Mouse (Mus musculus) granulocyte monocyte progenitor cell, adult 5-6 weeks (primary cell): ENCODE data around the gene Kcnip1. TPM values are rescaled to one million over a fixed set of nuclear protein-coding genes. Genes with fewer than 3 reads are reported as not detected.

Experiments used
- ATAC-seq: replicated peaks from 2 replicates; pipeline ENCODE4 v1.8.0; 2016; ENCODE audit warnings: mild to moderate bottlenecking, moderate TSS enrichment, inconsistent platforms; ENCODE audit not compliant: poor library complexity, severe bottlenecking
- total RNA-seq, 2 experiments: library from RNA; stranded (forward) in 1 of 2; stranded (reverse) in 1 of 2; fragments of 200-712, 200-1000 nt in 1 of 2; fragments of >200 nt in 1 of 2; fragmentation: Nextera tagmentation in 1 of 2; gene quantifications; 2 replicates each; pipeline ENCODE4 v1.2.3; 2014 to 2017

Kcnip1 gene
- total RNA-seq, 2 experiments from 2014 or later, result not detected

GRCm38 (mm10) chr11:33849614-33850013, 143.3 kb downstream of the Kcnip1 start:
- no peak for ATAC-seq

DNA sequence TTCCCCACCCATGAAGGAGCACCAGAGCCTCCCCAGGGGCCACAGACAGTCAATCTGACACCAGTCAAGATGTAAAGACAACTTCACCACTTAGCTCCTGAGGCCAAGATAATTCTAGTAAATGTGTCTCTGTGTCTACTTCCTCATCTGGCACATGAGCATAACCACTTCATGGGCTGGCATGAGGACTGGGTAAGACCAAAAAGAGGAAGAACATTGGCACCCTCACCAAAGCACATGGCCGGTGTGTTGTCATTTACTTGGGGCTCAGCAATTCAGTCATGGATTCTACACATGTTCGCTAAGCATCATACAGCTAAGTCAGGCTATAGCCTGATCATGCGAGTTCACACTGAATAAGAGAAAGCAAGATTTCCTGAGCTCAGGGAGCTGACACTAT, 144.3 kb downstream of the Kcnip1 start:
- peak; percentile 55; the same call in 1 of the 2 replicates for ATAC-seq

DNA sequence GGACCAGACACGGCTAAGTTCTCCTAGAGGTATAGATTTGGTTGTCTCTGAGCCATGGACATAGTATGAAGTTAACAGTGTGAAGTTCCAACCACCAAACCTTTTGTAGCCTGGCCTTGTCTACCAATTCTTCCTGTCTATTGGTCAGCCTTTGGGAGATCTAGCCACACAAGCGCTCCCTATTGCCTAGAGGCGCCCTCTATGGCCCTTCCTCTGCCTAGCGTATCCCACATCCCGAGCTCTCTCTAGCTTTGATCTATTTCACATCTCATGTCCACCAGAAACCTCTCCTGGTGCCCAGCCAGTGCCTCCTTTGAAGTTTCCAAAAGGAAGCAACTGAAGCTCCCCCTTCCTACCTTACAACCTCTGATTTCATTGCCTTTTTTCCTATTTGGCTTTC, 147.0 kb downstream of the Kcnip1 start:
- ATAC-seq, result no peak

GRCm38 (mm10) chr11:33843294-33843864, 149.6 kb downstream of the Kcnip1 start:
- ATAC-seq, result no peak

- no peak for ATAC-seq
Measured at GRCm38 (mm10) chr11:33839049-33839448, 153.9 kb downstream of the Kcnip1 start.

- no peak for ATAC-seq
Measured at GRCm38 (mm10) chr11:33829774-33830173, 163.2 kb downstream of the Kcnip1 start.

- ATAC-seq, result no peak
Measured at GRCm38 (mm10) chr11:33827829-33828206, 165.1 kb downstream of the Kcnip1 start.

GRCm38 (mm10) chr11:33827085-33827828, 165.7 kb downstream of the Kcnip1 start:
- no peak for ATAC-seq

DNA sequence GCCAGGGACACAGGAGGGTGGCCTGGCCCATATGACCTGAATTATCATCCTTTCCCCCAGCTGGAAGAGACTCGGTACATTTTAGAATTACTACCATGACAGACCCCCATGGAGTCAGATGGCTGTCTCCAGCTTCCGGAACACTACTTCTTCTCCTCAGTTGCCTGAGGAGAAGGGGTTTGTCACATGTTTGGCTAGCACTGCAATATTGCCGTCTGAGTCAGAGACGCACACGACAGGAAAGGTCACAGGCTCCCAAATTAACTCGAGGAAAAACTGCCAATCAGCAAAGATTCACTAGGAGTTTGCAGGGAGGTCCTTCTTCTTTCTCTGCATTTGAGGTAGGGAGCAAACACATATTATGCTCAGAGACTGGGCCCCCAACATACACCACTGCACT, 168.2 kb downstream of the Kcnip1 start:
- ATAC-seq, result no peak

DNA sequence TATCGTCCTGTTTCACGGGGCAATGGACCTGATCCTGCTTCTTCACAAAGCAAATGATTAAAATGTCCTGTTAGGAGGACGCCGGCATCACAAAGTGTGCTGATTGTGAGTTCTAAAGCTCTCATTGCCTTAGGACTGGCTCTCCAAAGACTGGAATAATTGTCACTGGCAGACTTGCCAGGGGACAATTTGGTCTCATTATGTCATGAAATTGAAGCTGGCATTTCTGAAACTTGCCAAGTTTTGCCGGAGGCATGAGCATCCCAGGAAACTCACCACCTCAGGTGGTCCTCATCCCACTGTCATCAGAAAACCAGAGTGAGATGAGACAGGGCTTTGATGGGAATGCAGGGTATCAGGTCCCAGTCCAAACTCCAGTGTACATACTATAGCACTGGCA, 171.6 kb downstream of the Kcnip1 start:
- no peak for ATAC-seq

DNA sequence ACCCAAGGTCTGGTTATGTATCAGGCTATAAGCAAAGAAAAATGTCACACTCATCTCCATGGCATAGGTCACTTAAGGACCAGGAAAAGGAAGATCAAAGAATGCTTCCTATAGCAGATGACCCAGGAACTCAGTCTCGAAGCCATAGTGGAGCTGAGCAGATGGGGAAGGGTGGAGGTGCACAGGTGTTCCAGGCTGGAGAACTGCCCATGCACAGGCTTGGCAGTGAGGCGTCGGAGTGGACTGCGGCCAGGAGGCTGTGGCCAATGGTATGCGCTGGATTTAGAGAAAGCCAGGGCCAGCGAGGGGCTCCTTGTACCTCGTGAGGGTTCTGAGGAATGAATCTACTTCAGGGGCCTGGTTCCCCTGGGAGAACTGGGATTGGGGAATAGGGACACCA, 172.1 kb downstream of the Kcnip1 start:
- no peak for ATAC-seq

- ATAC-seq, result no peak
Measured at GRCm38 (mm10) chr11:33818861-33819503, 174.0 kb downstream of the Kcnip1 start.

- ATAC-seq, result no peak
Measured at GRCm38 (mm10) chr11:33816020-33816419, 176.9 kb downstream of the Kcnip1 start.

GRCm38 (mm10) chr11:33810105-33810504, 182.8 kb downstream of the Kcnip1 start:
- ATAC-seq, result no peak

DNA sequence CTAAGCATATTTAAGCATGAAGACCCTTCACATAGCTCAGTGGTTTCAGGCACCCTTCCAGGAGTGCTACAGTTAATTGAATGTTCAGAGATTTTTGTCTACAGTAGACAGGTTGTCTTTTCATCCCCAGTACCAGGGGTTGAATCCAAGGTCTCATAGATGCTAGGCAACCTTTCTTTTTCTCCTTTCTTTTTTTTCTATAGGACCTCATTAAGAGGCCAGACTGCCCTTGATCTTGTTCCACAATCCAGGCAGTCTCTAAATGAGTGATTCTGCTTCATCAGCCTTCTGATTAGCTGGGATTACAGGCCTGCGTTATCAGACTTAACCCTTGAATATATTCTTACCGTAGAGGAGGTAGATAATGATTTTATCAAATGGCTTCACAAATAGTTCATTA, 189.9 kb downstream of the Kcnip1 start:
- no peak for ATAC-seq

- ATAC-seq, result no peak
Measured at GRCm38 (mm10) chr11:33800436-33801088, 192.4 kb downstream of the Kcnip1 start.

DNA sequence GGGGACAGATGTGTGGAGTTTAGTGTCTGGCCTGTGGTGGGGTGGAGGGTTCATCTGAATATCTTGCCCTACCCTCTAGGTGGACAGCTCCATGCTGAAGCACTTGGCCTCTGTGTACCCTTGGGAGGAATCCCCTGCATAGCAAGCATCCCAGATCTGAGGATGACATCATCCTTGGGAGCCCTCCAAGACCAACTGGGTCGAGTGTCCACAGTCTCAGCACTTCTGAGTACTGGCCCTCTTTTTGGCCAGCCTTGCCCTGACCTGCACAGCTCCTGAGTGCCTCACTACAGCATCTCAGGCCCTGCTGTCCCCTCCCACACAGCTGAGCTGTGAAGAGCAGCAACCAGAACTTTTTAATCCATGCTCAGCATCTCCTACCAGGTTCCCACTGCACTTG, 193.0 kb downstream of the Kcnip1 start:
- ATAC-seq, result no peak

DNA sequence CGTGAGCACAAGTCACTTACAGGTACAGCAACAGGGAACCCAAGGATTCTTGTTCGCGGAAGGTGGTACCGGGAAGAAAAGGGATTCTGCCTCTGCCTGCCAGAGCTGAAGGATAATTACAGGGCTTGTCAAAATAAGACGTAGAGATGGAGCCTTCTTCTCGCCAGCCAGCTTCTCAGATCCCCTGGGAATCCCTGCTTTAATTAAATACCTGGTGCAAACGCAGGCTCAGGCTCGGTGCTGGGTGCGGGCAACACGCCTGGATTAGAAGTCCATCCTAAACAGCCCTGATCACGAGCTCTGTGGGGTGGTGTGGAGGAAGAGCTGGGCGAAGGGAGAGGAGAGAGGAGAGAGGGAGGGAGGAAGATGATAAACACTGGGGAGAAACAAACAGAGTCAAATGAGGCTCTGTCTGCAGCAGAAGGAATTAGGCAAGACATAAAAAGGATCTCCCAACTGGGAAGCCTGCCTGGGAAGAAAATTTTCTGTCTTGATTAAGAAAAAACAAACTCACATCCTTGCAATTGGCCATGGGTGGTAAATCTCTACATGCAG, 194.8 kb downstream of the Kcnip1 start:
- no peak for ATAC-seq

GRCm38 (mm10) chr11:33787362-33787761, 205.6 kb downstream of the Kcnip1 start:
- no peak for ATAC-seq

- ATAC-seq, result no peak
Measured at GRCm38 (mm10) chr11:33786572-33786971, 206.4 kb downstream of the Kcnip1 start.

DNA sequence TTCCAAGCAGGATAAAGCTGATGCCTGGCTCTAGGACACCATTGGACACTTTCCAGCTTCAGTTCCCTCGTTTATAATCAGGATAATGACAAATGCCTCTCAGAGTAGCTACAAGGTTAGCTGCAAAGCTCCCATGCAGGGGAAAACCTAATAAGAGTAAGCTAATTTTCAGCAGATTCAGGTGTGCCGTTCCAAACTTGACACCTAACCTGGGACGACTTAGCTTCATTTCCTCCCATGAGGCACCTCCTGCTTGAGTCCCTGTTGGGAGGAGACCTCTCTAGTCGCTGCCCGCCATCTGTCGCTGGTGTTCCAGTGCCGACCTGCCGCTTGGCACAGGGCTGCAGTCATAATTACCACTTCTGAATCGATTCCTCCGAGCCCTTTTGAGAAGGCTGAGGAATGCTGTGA, 211.4 kb downstream of the Kcnip1 start:
- no peak for ATAC-seq
